8 mouse cellular contexts compared by ENCODE assay signal in the genomic region with DNA sequence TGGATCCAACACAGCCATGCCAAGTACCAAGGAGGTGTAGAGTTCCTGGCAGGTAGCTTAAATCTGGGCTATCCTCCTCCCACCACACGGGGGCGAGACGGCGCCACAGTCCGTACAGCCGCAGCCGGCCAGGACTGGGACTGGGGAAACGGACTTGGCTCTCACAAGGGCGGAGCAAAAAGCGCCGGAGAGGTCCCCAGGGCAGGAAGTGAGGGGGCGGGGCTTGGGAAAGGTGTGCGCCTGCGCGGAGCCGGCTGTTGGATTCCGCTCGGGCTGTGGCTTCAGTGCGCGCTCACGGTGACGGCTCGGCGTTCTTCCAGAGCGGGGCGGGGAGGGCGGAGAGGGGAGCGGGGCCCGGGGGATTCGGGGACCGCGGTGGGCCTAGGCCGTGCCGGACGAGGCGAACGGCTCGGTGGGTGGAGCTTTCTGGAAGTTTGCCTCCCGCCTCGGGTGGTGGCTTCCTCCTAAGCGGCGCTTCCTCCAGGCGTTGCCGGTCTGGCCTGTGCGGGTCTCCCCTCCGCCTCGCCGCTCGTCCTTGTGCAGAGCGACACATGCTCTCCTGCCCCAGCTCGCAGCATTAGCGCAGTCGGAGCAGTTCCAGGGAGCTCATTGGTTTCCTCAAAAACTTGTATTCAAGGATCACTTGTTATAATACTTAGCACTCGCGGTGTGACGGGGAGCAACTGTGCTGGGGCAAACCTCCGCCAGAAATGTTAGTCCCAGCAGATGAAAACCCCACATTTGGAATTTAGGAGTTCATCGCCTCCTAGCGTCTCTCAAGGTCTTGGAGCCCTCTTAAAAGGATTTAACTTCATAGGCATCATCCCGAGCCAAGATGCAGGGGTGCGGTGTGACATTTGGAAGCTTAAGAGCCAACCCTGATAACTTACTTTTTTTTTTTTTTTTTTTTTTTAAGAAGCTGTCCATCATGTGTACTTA. TPM values are rescaled to one million over a fixed set of nuclear protein-coding genes. Genes with fewer than 3 reads are reported as not detected.
DNase-seq lines count a peak whose midpoint lies in the region; ATAC-seq and TF ChIP-seq lines count a peak whose summit lies in the region.

A gene (plus strand): TSS at position 226 of the 939 bp plus-strand sequence.

- peak within 1 kb of the TSS; percentile 97 for H3K27ac ChIP-seq in hindbrain, embryonic 10.5 days
- H3K27ac ChIP-seq in lung, postnatal 0 days (ENCODE audit: low read length), result peak within 1 kb of the TSS; percentile 98

- H3K36me3 ChIP-seq in hindbrain, embryonic 10.5 days, result no peaks in the 10 kb centered on the region
- no peaks in the 10 kb centered on the region for H3K36me3 ChIP-seq in lung, postnatal 0 days (ENCODE audit: insufficient read depth, low read length)

- H3K4me1 ChIP-seq in hindbrain, embryonic 10.5 days (replicated peaks), result peaks cover 7% of the 10 kb centered on the region
- H3K4me1 ChIP-seq in lung, postnatal 0 days (ENCODE audit: insufficient read depth, low read depth, low read length), result no peaks in the 10 kb centered on the region

- H3K27me3 ChIP-seq in hindbrain, embryonic 10.5 days (ENCODE audit: insufficient read depth, poor library complexity, severe bottlenecking), result no peaks in the 10 kb centered on the region
- H3K27me3 ChIP-seq in lung, postnatal 0 days (replicated peaks; ENCODE audit: insufficient read depth, low read length), result no peaks in the 10 kb centered on the region

- peak within 1 kb of the TSS; percentile 72 for H3K4me3 ChIP-seq in hindbrain, embryonic 10.5 days
- peak within 1 kb of the TSS; percentile 58 for H3K4me3 ChIP-seq in lung, postnatal 0 days (ENCODE audit: low read depth, low read length)

- TF ChIP-seq EP300 in lung, postnatal 0 days (IDR thresholded peaks at IDR 0.05), result no peak

- WGBS in hindbrain, embryonic 10.5 days, result under 1% methylated on average over 57 of the region's 61 CpGs
- whole genome bisulfite sequencing in lung, postnatal 0 days, result under 1% methylated on average over 48 of the region's 61 CpGs

- no peaks in the 10 kb centered on the region for H3K9me3 ChIP-seq in hindbrain, embryonic 10.5 days
- no peaks in the 10 kb centered on the region for H3K9me3 ChIP-seq in lung, postnatal 0 days (ENCODE audit: low read length)

- H3K4me2 ChIP-seq in lung, postnatal 0 days (replicated peaks; ENCODE audit: low read depth, low read length), result peak within 1 kb of the TSS; percentile 57

- peak; percentile 94 for ATAC-seq in frontal cortex, adult (ENCODE audit: low TSS enrichment)
- ATAC-seq in lung, postnatal 0 days, result peak; percentile 98

- DNase-seq in MN1 (ENCODE audit: low spot score), result peak; percentile 92
- peak; percentile 98 for DNase-seq in cerebellum, adult 9-10 months
- DNase-seq in hindbrain, embryonic 10.5 days (ENCODE audit: low spot score), result peak; percentile 99
- DNase-seq in layer of hippocampus, adult 9-11 months, result peak; percentile 97
- DNase-seq in lung, postnatal 0 days (ENCODE audit: low spot score), result peak; percentile 99
- DNase-seq in ovary, postnatal 14 days (ENCODE audit: low spot score), result peak; percentile 99
- DNase-seq in thymus, postnatal 14 days, result peak; percentile 99

- H3K9ac ChIP-seq in lung, postnatal 0 days (replicated peaks; ENCODE audit: low read depth), result peak within 1 kb of the TSS; percentile 59

- peak; percentile 97 for TF ChIP-seq CTCF in lung, postnatal 0 days (IDR thresholded peaks at IDR 0.05)

RNA-seq across cellular contexts. Expression of the gene that starts here (rescaled TPM):
- polyA plus RNA-seq in hindbrain, embryonic 10.5 days (2016; fragmentation: Nextera tagmentation; extraction: Ambion mirVana), result 14.0 and 16.8 TPM in 2 replicates
- 20.3 and 20.7 TPM in 2 replicates for polyA plus RNA-seq in lung, postnatal 0 days (2015; fragmentation: Nextera tagmentation; extraction: Ambion mirVana)

Comparison
In these comparisons a context has a peak if more than half of its experiments do, and no peak if none do; other contexts are left out.
1. Peak in every context shown above with its lines: DNase-seq, ATAC-seq, H3K4me3 ChIP-seq and H3K27ac ChIP-seq.